Mouse (Mus musculus): ENCODE measurements around the gene Atxn7l2. TPM values are rescaled to one million over a fixed set of nuclear protein-coding genes. Genes with fewer than 3 reads are reported as not detected.
"Not testable (repeated sequence)": the region's sequence is repeated elsewhere in the genome, so short reads cannot be mapped to it uniquely, and the experiment has no call there.

Atxn7l2 gene
- polyA plus RNA-seq (2012; rRNA removed): 8.6 and 10.5 TPM in 2 replicates

GRCm38 (mm10) chr3:108210771-108211139 lies at the start of gene Atxn7l2:
Gene Atxn7l2 (minus strand): TSS chr3:108210934.
- WGBS: under 1% methylated on average over 14 of the region's 14 CpGs
- DNase-seq: no peak
- Histone ChIP-seq H3K4me1 (ENCODE audit: control insufficient read depth, insufficient read depth, low read length) (peaks cover 6% of the 10 kb centered on the region), H3K4me3 (replicated peaks; ENCODE audit: extremely low read depth, low read depth, low read length) (peak within 1 kb of the TSS; percentile 86)
- TF ChIP-seq CTCF (IDR thresholded peaks at IDR 0.05; ENCODE audit: insufficient read depth, low read length) (no peak), POLR2A (IDR thresholded peaks at IDR 0.05; ENCODE audit: borderline replicate concordance, extremely low read depth, low read depth, low read length) (no peak)

- H3K4me1 ChIP-seq (ENCODE audit: control insufficient read depth, insufficient read depth, low read length): peaks cover 3% of the 10 kb centered on the region
- H3K4me3 ChIP-seq (replicated peaks; ENCODE audit: extremely low read depth, low read depth, low read length): no peak overlapping the region
- WGBS: 59% methylated on average over 3 of the region's 3 CpGs
- TF ChIP-seq CTCF (IDR thresholded peaks at IDR 0.05; ENCODE audit: insufficient read depth, low read length) (no peak), POLR2A (IDR thresholded peaks at IDR 0.05; ENCODE audit: borderline replicate concordance, extremely low read depth, low read depth, low read length) (no peak)
- no peak for DNase-seq
Observed at GRCm38 (mm10) chr3:108259319-108259718, 48.6 kb upstream of the Atxn7l2 start.

GRCm38 (mm10) chr3:108257831-108258500 lies 47.2 kb upstream of the Atxn7l2 start:
- Histone ChIP-seq H3K4me1 (ENCODE audit: control insufficient read depth, insufficient read depth, low read length) (peaks cover 3% of the 10 kb centered on the region), H3K4me3 (replicated peaks; ENCODE audit: extremely low read depth, low read depth, low read length) (peak overlapping the region; percentile 74)
- TF ChIP-seq POLR2A (IDR thresholded peaks at IDR 0.05; ENCODE audit: borderline replicate concordance, extremely low read depth, low read depth, low read length) (no peak), CTCF (IDR thresholded peaks at IDR 0.05; ENCODE audit: insufficient read depth, low read length) (no peak)
- no peak for DNase-seq
- 30% methylated on average over 3 of the region's 3 CpGs for WGBS

GRCm38 (mm10) chr3:108256719-108257637 lies 46.2 kb upstream of the Atxn7l2 start, which contains the start of gene Psma5:
Gene Psma5 (plus strand): TSS chr3:108256926.
- TF ChIP-seq CTCF (IDR thresholded peaks at IDR 0.05; ENCODE audit: insufficient read depth, low read length) (no peak), POLR2A (IDR thresholded peaks at IDR 0.05; ENCODE audit: borderline replicate concordance, extremely low read depth, low read depth, low read length) (peak; percentile 59; the same call in 1 of the 2 replicates)

GRCm38 (mm10) chr3:108246857-108247256 lies 36.1 kb upstream of the Atxn7l2 start:
- WGBS: 53% methylated on average over 2 of the region's 2 CpGs
- TF ChIP-seq POLR2A (IDR thresholded peaks at IDR 0.05; ENCODE audit: borderline replicate concordance, extremely low read depth, low read depth, low read length): no peak
- TF ChIP-seq CTCF (IDR thresholded peaks at IDR 0.05; ENCODE audit: insufficient read depth, low read length): no peak
- H3K4me3 ChIP-seq (replicated peaks; ENCODE audit: extremely low read depth, low read depth, low read length): no peak overlapping the region
- H3K4me1 ChIP-seq (ENCODE audit: control insufficient read depth, insufficient read depth, low read length): no peaks in the 10 kb centered on the region
- no peak for DNase-seq

More at GRCm38 (mm10) chr3:108256719-108257637, 46.2 kb upstream of the Atxn7l2 start, which contains the start of gene Psma5:
- peak; percentile 90 for DNase-seq
- peaks cover 3% of the 10 kb centered on the region for H3K4me1 ChIP-seq (ENCODE audit: control insufficient read depth, insufficient read depth, low read length)
- H3K4me3 ChIP-seq (replicated peaks; ENCODE audit: extremely low read depth, low read depth, low read length): peak within 1 kb of the TSS; percentile 74
- under 1% methylated on average over 79 of the region's 79 CpGs for WGBS

- no peak overlapping the region for H3K4me3 ChIP-seq (replicated peaks; ENCODE audit: extremely low read depth, low read depth, low read length)
- no peak for DNase-seq
- WGBS: 90% methylated on average over 3 of the region's 3 CpGs
- no peaks in the 10 kb centered on the region for H3K4me1 ChIP-seq (ENCODE audit: control insufficient read depth, insufficient read depth, low read length)
- TF ChIP-seq CTCF (IDR thresholded peaks at IDR 0.05; ENCODE audit: insufficient read depth, low read length) (no peak), POLR2A (IDR thresholded peaks at IDR 0.05; ENCODE audit: borderline replicate concordance, extremely low read depth, low read depth, low read length) (no peak)
Observed at GRCm38 (mm10) chr3:108241243-108241839, 30.6 kb upstream of the Atxn7l2 start.

GRCm38 (mm10) chr3:108237474-108238102 lies 26.9 kb upstream of the Atxn7l2 start:
- H3K4me1 ChIP-seq (ENCODE audit: control insufficient read depth, insufficient read depth, low read length); DNase-seq; H3K4me3 ChIP-seq (replicated peaks; ENCODE audit: extremely low read depth, low read depth, low read length): not testable (repeated sequence)
- 83% methylated on average over 4 of the region's 4 CpGs for WGBS

GRCm38 (mm10) chr3:108231646-108232045 lies 20.9 kb upstream of the Atxn7l2 start:
- Histone ChIP-seq H3K4me1 (ENCODE audit: control insufficient read depth, insufficient read depth, low read length) (peaks cover 3% of the 10 kb centered on the region; the same call in 1 of the 2 replicates), H3K4me3 (replicated peaks; ENCODE audit: extremely low read depth, low read depth, low read length) (no peak overlapping the region)
- no peak for DNase-seq
- 66% methylated on average over 4 of the region's 4 CpGs for WGBS
- TF ChIP-seq POLR2A (IDR thresholded peaks at IDR 0.05; ENCODE audit: borderline replicate concordance, extremely low read depth, low read depth, low read length) (no peak), CTCF (IDR thresholded peaks at IDR 0.05; ENCODE audit: insufficient read depth, low read length) (no peak)

- Histone ChIP-seq H3K4me1 (ENCODE audit: control insufficient read depth, insufficient read depth, low read length) (peaks cover 5% of the 10 kb centered on the region; the same call in 1 of the 2 replicates), H3K4me3 (replicated peaks; ENCODE audit: extremely low read depth, low read depth, low read length) (no peak overlapping the region)
- 83% methylated on average over 2 of the region's 2 CpGs for WGBS
Observed at GRCm38 (mm10) chr3:108227521-108227920, 16.8 kb upstream of the Atxn7l2 start.

More at GRCm38 (mm10) chr3:108227521-108227920, 16.8 kb upstream of the Atxn7l2 start:
- TF ChIP-seq CTCF (IDR thresholded peaks at IDR 0.05; ENCODE audit: insufficient read depth, low read length) (no peak), POLR2A (IDR thresholded peaks at IDR 0.05; ENCODE audit: borderline replicate concordance, extremely low read depth, low read depth, low read length) (no peak)
- DNase-seq: no peak
